Mouse (Mus musculus) olfactory bulb, adult 2 months (tissue): ENCODE measurements around the gene Lama5.

ENCODE experiments used
- CTCF ChIP-seq: fragments of 200-500 bp; IDR thresholded peaks from 2 replicates; pipeline ENCODE4 v1.5.1; 2012; ENCODE audit warnings: low read depth, mild to moderate bottlenecking, low read length, moderate library complexity; ENCODE audit not compliant: insufficient read depth
- POLR2A ChIP-seq: fragments of 200-500 bp; IDR thresholded peaks from 2 replicates; pipeline ENCODE4 v1.6.1; 2012; ENCODE audit warnings: mild to moderate bottlenecking, low read depth, low read length, moderate library complexity; ENCODE audit not compliant: insufficient read depth

DNA sequence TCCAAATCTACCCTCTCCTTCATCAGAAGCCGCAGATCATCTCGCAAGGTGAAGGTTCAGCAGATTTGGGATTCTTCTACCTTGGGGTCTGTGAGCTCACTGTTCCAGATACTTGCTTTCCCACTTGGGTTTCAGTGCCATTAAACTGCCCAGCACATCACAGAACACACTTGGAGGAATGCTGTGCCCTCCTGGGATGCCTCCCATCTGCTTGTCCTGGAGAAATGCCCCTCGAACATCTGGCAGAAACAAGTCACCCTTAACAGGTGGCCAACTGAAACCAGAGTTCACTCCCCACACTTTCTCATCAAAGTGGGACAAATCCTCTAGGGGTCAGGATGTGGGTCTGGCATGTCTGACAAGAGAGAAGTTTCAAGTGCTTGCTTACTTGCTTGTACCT, 67.0 kb downstream of the Lama5 start:
- TF ChIP-seq POLR2A (no peak), CTCF (no peak)
